ENCODE assay signal across 8 mouse cellular contexts in genomic region chr12:81026277-81026994, GRCm38 (mm10). TPM values are rescaled to one million over a fixed set of nuclear protein-coding genes. Genes with fewer than 3 reads are reported as not detected.
A peak's percentile ranks its signal among the peaks of the same experiment; 100 is the strongest.
DNase-seq lines count a peak whose midpoint lies in the region; ATAC-seq lines count a peak whose summit lies in the region.
"Had no signal": no experiment of that assay in that cellular context is flagged by ENCODE, and none has a peak within 500 bp of the region (broad histone marks: within the 10 kb centered on the region; RNA-seq: fewer than 3 reads in every experiment).

TSS of gene Smoc1 (plus strand) at chr12:81026808.

- peak within 1 kb of the TSS; percentile 85 for H3K9ac ChIP-seq in hindbrain, embryonic 16.5 days (ENCODE audit: low read depth, low read length)
- peak within 1 kb of the TSS; percentile 76 for H3K9ac ChIP-seq in midbrain, embryonic 15.5 days

- no peaks in the 10 kb centered on the region for H3K27me3 ChIP-seq in hindbrain, embryonic 16.5 days (replicated peaks; ENCODE audit: control insufficient read depth, insufficient read depth, low read length)
- no peaks in the 10 kb centered on the region; the same call in 1 of the 2 replicates for H3K27me3 ChIP-seq in midbrain, embryonic 15.5 days (replicated peaks)

- H3K4me3 ChIP-seq in hindbrain, embryonic 16.5 days (ENCODE audit: low read length): peak within 1 kb of the TSS; percentile 79
- H3K4me3 ChIP-seq in midbrain, embryonic 15.5 days: peak within 1 kb of the TSS; percentile 89

- DNase-seq in adrenal gland, postnatal 10 days: peak; percentile 91
- DNase-seq in cerebellum, postnatal 25 days: peak; percentile 73 to 84
- DNase-seq in frontal cortex, postnatal 36 days (ENCODE audit: low spot score in 2 of 2): peak; percentile 53 to 61
- peak; percentile 65 to 87 for DNase-seq in left cerebral cortex, postnatal 10 days (ENCODE audit: extremely low spot score in 1 of 2, low spot score in 2 of 2)
- DNase-seq in testis, postnatal 10 days (ENCODE audit: low spot score): peak; percentile 92

- intact Hi-C loops in left cerebral cortex, postnatal 10 days (cut with DNase I): no loop called here

- H3K4me2 ChIP-seq in hindbrain, embryonic 16.5 days (ENCODE audit: low read length): peak within 1 kb of the TSS; percentile 82
- H3K4me2 ChIP-seq in midbrain, embryonic 15.5 days: peak within 1 kb of the TSS; percentile 94

- H3K9me3 ChIP-seq in hindbrain, embryonic 16.5 days (ENCODE audit: control insufficient read depth, low read length): no peaks in the 10 kb centered on the region
- no peaks in the 10 kb centered on the region for H3K9me3 ChIP-seq in midbrain, embryonic 15.5 days

- H3K27ac ChIP-seq in hindbrain, embryonic 16.5 days (ENCODE audit: low read depth, low read length): peak within 1 kb of the TSS; percentile 73; the same call in 1 of the 2 replicates
- peak within 1 kb of the TSS; percentile 57 for H3K27ac ChIP-seq in midbrain, embryonic 15.5 days
- H3K27ac ChIP-seq: macrophage had no signal

- WGBS in hindbrain, embryonic 16.5 days: 4% methylated on average over 34 of the region's 42 CpGs
- WGBS in midbrain, embryonic 15.5 days: 4% methylated on average over 41 of the region's 42 CpGs

- ATAC-seq in hindbrain, embryonic 16.5 days: peak; percentile 95
- peak; percentile 94 for ATAC-seq in midbrain, embryonic 15.5 days (replicated peaks)

- H3K36me3 ChIP-seq in hindbrain, embryonic 16.5 days (ENCODE audit: control insufficient read depth, insufficient read depth, low read length): no peaks in the 10 kb centered on the region
- H3K36me3 ChIP-seq in midbrain, embryonic 15.5 days (replicated peaks): no peaks in the 10 kb centered on the region

- H3K4me1 ChIP-seq in hindbrain, embryonic 16.5 days (ENCODE audit: control insufficient read depth, insufficient read depth, low read depth, low read length): peaks cover 4% of the 10 kb centered on the region
- H3K4me1 ChIP-seq in midbrain, embryonic 15.5 days: peaks cover 17% of the 10 kb centered on the region

RNA-seq across cellular contexts. Expression of gene Smoc1, which starts in this region (rescaled TPM):
- 10 to 100 TPM; 39.9 to 43.5 TPM for total RNA-seq in adrenal gland, postnatal 10 days (2021)
- polyA plus RNA-seq in hindbrain, embryonic 16.5 days (2015; fragmentation: Nextera tagmentation; extraction: Ambion mirVana): 34.3 and 36.3 TPM in 2 replicates
- 10 to 100 TPM; 10.3 to 10.9 TPM for total RNA-seq in left cerebral cortex, postnatal 10 days (2021)
- polyA plus RNA-seq in midbrain, embryonic 15.5 days (2015; fragmentation: Nextera tagmentation; extraction: Ambion mirVana): 27.8 and 29.9 TPM in 2 replicates

Comparison
In these comparisons a context has a peak if more than half of its experiments do, and no peak if none do; other contexts are left out.
1. Peak in every context shown above with its lines: DNase-seq, ATAC-seq, H3K4me3 ChIP-seq and H3K27ac ChIP-seq.